Mouse (Mus musculus) left cerebral cortex, adult 18-20 months (tissue): ENCODE results near the gene Panx1. TPM values are rescaled to one million over a fixed set of nuclear protein-coding genes. Genes with fewer than 3 reads are reported as not detected.

ENCODE experiments used
- DNase-seq, 2 experiments: peaks; one replicate each; pipeline ENCODE4 v3.0.0; 2021 to 2022; ENCODE audit warnings: low spot score in 2 of 2, mixed read lengths in 1 of 2
- long read RNA-seq, 2 experiments: library from polyadenylated mRNA; stranded (forward); transcript quantifications; one replicate each; pipeline ENCODE4 v2.0.0; 2021
- total RNA-seq, 2 experiments: library from RNA; stranded (reverse); gene quantifications; 2 replicates each; pipeline ENCODE4 v1.2.3; 2021

The Panx1 gene
- total RNA-seq = 10 to 100 TPM; 26.4 to 28.6 TPM
- long read RNA-seq, experiment 1, full-length matches to known transcripts = 33 of 38 reads
- long read RNA-seq, experiment 1, partial matches to known transcripts = 2 of 38 reads
- long read RNA-seq, experiment 1, other reads (novel, unspliced or antisense) = 3 of 38 reads
- long read RNA-seq, experiment 2, full-length matches to known transcripts = 26 of 28 reads
- long read RNA-seq, experiment 2, partial matches to known transcripts = 2 of 28 reads
- long read RNA-seq, experiment 2, other reads (novel, unspliced or antisense) = 0 of 28 reads

DNA sequence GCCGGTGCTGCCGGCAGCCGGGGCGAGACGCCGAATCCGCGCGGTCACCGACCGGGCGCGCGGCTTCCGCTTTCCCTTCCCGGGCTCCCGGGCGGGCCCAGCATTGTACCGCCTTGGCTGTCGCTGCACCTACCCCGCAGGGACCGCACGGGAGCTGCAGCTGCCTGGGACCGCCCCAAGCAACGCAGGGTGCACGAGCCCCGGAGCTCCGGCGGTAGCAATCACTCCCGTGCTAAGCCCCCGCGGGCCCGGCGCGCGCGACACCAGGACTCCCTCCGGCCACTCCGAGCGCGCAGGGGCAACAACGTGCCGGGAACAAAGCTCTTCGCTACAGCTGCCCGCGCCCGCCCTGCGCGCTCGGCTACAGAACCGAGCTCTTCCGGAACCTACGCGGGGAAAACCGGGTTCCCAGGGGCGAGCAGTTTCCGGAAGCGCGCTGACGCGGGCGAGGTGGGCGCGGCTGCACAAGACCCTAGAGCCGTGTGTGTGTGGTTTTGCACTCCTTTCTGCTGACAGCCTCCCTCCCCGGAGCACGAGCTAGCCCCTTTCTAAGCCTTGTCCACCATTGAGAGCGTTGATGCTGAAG lies at the start of gene Panx1:
Gene Panx1, minus strand, starts transcription at position 395 of the 586 bp plus-strand sequence.
- peak; percentile 57 to 74 for DNase-seq

DNA sequence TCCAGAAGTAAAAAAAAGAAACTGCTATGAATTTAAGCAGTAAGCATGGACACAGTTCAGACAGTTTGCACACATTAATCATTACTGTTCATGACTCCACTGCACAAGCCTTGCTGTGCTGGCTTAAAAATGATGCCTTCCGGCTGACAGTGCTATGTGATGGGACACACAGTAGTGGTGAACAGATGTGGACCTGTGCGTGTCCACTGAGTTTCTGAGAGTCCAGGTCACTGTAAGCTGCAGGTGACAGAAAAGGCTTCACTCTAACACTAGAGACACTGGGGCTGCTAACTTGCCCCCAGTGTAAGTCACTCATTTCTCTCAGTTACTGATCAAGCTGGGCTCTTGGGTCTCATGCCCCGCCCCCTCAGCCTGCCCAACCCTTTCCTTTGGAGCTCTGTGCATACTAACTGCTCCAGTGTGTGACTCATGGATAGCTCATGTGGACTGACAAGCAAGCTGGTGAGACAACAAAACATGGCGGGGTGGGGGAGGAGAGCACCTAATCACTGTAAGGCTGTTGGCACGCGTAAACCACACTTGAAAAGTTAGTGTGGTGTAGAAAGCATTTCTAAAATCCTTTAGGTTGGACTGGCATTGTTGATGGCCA lies 23.5 kb upstream of the Panx1 start:
- peak; percentile 11 to 20 for DNase-seq

DNA sequence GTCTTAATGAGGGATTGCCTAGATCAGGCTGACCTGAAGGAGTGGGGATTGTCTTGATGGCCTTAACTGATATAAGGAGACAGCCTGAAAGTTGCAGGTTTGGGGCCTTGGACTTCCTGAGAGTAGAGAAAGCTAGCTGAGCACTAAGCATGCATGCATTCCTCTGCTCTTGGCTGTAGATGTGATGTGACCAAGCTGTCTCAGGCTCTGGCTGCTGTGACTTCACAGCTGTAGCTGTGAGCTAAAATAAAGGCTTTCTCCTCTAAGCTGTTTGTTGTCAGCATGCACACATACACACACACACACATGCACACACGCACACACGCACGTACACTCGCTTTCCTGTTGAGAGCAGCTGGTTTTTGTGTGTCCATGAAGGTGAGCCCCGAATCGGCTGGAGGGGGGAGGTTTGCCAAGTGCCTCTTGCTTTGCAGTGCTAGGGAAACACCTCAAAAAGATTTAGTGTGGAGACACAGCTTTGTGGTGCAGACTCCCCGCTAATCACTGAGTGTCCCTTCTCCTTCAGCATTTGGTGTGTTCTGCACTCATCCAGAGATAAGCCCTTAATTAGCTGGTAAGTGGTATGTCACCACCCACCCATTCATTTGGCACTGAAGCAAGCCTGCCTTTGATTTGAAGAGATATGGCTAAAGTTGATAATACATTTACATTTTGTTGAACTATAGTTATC lies 22.9 kb upstream of the Panx1 start:
- DNase-seq = no peak

DNA sequence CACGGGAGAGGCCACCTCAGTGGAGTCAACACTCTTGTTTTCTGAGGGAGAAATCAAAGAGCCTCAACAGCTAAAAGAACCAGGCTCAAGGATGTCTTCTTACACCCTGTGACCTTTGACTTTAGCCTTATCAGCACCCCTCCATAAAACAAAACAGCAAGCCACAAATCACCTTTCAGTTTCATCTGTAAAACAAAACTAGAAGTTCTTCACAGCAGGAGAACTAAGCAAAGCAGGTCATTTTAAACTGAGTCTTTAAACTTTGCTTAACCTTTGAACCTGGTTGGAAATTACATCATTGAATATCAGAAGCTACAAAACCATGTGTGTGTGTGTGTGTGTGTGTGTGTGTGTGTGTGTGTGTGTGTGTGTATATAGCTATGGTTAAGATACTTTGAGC lies 18.9 kb upstream of the Panx1 start:
- DNase-seq = no peak

DNA sequence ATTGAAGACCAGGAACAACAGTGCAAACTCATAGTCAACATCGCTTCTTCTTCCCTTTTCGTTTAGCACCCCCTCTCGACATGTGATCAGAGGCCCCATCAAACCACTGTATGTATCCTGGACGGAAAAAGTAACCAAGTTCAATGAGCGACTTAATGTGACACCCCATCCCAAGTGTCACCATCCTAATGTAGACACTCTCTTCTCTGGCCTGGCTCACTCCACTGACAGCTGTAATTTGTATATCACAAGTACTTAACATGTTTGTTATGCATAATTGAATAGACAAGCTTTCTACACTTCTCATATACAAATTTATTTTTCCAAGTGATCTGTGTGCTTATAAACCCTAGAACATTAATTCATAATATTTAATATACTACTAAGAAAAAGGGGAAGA lies 15.6 kb upstream of the Panx1 start:
- DNase-seq = no peak

DNA sequence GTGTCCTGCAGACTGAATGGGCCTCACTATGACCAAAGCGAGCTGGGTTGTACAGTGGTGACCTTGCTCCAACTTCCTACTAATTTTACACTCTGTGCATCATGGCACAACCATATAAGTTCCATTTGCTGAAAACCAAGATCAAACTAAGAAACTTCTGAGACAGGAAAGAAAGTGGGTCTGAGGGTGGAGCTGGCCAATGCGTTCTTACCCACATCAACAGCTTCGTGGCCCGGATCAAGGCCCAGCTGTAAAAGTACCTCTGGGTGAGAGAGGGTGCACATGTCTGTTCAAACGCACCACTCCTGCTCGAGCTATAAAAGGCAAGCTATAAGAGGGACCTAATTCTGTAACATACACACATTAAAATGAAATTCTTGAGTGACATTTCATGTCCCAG lies 14.7 kb upstream of the Panx1 start:
- DNase-seq = no peak

DNA sequence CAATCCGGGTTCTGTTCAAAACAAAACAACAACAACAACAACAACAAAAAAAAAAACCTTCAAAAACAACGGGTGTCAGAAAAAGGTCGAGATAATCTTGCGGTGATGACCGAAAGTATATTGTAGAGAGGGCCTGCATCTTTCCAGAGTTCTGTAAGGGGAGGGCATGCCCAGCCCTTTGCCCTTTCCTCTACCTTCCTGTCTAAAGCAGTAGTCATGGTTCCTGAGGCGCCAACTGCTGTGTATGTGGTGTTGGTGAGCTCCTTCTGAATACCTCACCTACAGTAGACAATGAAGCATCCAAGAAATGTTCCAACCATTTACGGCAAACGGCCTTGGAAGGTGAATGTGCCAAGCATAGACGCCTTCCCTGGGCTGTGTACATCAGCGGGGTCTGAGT lies 462 bp upstream of the Panx1 start:
- DNase-seq = no peak

DNA sequence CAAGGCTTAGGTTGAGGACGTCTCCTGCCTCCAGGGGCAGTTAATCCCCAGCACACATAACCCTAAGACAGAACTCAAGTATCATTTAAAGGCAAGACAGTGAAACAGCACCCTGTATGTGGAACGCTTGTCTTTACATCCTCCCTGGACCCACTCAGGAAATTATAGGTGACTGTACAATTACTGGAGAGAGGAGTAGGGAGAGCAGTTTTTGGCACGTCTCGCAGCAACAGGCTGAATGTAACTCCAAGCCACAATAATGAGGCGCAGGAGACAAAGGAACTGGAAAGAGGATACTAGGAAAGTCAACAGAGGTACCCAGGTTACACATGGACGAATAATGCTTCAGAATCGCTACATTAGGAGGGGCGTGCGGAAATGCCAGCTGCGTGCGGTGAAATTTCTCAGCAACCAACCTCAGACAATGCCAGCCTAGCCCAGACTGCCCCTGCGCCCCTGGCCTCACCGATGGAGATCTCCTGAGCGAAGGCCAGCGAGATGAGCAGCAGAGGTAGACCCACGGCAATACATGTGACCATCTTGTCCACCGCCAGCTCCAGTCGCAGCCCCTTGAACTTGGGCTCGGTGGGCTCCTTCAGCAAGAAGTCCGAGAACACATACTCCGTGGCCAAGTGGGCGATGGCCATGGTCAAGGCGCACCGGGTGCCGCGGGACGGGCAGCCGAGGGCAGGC lies 741 bp downstream of the Panx1 start:
- DNase-seq = no peak

DNA sequence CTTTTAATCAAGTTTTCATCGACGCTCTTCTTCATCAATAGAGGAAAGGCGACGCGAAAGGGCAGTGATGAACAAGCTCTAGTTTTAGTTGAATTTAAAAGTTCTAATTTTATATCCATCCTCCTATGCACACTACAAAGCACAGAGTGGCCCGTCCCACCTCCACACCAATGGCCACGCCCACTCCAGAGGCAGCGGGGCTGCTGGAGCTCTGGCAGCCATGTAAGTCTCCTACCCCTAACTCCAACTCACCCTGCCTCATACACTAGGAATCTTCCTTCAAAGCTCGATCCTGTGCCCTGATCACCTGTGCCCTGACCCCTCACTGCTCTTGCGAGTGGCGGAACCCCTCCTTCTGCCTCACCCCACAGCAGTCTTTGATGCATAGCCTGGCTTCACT lies 3.7 kb downstream of the Panx1 start:
- DNase-seq = no peak

DNA sequence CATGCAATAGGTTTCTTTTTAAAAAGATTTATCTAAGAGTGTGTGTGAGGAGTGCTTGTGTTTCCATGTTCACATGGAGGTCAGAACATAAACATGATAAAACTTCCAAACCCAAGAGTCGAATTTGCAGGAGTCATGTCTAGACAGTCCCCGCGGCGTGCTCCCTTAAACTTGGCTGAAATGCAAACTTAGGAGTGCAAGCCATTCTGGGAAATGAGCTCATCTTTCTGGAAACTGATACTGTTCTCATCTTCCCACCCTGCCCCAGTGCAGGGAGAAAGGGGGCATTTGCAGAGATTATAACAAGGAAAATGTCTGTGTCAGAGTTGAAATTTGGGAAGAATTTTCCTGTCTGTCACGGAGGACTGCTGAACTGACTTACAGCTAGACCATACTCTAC lies 5.4 kb downstream of the Panx1 start:
- no peak for DNase-seq

DNA sequence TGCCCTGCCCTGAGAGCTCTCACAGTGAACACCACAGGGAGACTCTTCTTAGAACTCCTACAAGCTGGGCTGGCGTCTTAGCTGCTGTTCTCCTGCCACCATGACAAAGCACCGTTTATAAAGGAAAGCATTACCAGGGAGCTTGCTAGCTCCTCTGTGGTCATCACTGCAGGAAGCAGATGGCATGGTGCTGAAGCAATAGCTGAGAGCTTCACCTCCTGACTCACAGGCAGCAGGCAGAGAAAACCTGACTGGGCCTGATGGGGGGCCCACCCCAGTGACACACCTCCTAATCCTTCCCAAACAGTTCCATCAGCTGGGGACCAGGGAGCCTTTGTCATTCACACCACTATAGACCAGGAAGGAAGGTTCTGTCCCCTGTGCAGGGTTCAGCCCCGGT lies 7.6 kb downstream of the Panx1 start:
- no peak for DNase-seq

DNA sequence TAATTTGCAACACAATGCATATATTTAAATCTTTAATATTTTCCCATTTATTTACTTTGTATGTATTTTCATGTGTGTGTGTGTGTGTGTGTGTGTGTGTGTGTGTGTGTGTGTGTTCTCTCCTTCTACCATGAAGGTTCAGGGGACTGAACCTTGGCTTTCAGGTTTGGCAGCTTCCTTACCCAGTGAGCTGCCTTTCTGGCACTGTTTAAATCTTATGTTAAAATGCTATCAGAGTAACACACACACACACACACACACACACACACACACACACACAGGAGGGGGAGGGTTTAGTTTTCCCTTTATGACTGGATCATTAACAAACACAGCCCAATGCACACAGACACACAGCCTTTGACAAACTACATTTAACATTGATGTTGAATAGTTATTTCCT lies 8.0 kb downstream of the Panx1 start:
- DNase-seq = no peak

DNA sequence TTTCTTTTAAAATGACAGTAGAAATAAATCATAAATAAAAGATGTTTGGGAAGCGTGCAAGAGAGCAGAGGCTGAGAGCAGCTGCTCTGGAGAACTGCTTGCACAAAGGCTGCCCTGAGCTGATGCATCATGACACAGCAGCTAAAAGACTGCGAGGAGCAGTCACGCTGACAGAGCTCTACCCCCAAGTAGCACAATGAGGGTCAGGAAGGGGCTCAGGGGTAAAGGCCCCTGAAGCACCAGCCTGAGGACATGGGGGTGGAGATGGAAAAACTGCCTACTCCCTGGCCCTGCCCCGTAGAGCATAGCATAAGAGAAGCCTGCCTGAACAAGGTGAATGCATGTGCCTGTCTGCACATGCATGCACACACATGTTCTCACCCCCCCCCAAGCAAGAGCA lies 8.5 kb downstream of the Panx1 start:
- DNase-seq = no peak

DNA sequence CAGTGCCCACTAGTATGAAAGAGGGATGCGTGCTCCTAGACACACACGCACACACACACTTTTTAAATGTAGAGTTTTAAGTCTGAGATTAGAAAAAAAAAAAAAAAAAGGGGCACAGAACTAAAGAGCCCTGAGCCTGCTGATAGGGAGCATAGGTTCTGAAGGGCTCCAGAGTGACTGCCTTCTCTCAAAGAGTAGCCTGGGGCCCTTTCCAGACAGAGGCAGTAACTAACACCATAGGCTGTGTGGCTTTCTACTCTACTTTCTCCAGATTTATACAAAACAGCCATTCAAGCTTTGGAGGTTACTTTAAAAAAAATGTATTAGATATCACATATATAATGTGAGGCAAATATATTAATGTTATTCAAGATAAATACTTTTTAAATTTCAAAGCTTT lies 8.9 kb downstream of the Panx1 start:
- no peak for DNase-seq

DNA sequence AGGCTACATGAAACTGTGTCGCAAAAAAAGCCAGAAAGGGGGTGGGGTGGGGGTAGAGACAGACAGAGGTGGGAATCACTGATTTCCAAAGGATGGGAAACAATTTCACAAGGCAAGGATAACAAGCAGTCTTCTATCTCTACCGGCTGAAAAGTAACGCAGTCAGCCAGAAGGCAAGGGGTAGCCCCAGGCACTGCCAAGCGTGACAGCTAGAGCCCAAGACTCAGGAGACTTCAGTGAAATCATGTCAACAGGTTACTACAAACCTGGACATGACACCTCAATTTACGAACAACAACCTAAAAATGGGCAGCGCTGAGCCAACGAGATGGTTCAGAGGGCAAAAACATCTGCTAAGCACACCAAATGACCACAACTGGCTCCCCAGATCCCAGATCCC lies 9.3 kb downstream of the Panx1 start:
- no peak for DNase-seq

DNA sequence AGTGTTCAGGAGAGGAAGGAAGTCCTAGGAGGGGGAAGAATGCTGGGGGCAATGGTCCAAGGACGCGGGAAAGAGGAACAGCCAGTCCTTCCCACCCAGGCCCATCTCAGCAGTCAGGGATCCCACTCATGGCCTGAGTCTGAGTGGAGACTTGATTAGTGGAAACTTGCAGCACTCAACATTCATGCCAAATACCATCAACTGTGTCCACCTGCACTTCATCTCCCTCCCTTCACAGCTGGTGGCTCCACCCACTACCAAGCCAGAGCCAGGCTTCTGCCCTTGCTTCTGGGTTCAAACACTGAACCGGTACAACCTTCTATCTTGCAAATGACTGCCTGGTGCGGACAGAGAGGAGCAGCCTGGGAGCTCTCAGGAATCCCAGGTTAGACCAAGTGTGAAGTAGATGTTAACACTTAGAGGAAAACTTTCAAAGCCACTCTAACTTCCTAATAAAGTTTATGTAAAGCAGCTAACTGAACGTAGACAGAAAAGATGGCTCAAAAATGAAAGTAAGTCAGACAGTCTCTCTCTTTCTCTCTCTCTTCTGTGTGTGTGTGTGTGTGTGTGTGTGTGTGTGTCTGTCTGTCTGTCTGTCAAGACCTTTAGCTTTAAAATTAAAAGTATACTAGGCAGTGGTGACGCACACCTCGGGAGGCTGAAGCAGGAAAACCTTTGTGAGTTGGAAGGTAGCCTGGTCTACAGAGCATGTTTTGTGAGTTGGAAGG lies 10.6 kb downstream of the Panx1 start:
- no peak for DNase-seq

DNA sequence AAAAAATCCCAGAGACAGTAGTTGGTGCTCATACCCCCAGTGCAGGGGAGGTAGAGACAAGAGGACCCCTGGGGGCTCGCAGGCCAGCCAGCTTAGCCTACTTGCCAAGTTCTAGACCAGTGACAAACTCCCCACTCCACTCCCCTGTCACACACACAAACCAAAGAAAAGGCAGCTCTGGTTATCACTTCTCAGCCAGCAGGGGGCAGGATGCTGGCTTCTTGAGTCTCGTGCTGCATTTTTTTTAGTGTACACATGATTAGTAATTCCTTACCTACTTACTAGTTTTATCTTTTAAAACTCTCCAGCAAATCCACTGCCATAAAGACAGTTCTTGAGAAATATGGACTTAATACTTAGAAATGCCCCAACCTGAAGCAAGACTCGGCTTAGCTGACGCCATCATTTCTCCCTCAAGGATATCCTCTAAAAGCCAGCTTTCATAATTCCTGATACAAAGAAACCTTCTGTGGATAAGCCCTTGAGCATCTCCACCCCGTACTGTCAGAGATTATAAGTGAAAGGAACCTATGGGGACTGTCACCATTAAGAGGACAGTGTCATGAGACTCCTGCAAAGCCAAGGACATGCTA lies 11.6 kb downstream of the Panx1 start:
- peak in 1 of 2 experiments; percentile 31 for DNase-seq

DNA sequence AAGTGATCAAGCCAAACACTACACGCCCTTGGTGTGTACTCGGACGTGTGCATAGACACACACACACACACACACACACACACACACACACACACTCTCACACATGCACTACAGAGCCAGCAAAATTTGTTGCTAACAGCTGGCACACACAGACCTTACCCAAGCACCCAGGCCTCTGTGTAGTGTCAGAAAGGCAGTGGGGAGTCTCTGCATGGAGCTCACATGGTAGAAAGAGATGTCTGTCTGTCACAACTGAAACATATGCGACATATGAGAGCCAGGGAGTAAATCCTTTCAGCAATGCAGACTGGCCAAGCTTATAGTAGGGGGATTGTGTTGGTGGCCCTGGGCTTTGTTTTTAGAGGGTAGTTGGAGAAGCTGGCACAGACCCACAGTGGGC lies 12.5 kb downstream of the Panx1 start:
- DNase-seq = no peak

DNA sequence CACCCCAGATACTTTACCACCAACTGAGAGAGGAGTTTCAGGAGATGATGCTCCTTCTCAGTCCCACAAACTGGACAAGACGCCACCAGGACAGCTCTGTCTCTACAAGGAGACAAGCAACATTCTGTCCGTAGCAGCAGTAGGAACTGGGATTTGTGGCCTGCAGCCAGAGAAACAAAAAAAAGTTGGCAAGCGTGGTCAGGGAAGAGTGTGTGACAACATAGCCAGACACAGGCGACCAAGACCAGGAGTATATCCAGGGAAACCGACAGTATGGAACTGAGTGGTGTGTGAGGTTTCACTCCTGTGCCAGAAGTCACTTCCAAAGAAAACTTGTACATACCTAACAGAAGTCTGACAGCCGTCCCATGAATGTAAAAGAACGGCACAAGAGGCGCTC lies 14.5 kb downstream of the Panx1 start:
- DNase-seq = peak in 1 of 2 experiments; percentile 40

DNA sequence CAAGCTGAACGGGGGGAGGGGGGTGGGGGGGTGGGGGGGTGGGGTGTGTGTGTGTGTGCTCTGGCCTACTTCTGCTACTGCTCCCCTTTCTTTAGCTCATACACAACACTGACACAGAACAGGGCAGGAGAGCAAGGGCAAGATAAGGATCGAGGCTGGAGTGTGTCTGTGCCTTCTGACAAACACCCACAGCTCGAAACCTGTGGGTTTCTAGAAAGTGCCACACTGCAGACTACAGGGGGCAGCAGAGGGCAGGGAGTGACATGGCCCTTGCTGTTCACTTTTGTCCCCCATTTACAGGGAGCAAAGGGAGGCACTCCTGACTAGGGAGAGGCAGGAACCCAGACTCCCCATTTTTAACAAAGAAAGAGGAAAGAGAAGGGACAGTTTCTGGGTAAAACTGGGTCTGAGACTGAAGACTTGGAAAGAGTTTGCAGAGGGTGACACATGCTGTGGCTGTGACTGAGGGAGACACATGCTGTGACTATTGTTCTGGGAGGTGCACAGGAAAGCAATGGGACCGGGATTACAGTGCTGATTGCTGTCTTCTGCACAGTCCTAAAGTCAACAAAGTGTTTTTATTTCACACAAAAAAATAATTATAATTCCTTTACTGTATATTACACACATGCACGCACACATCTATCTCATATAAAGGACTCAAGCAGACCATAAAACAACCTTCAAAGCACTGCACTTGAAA lies 16.1 kb downstream of the Panx1 start:
- DNase-seq = peak in 1 of 2 experiments; percentile 26
